23 mouse cellular contexts compared by ENCODE assay signal in the genomic region with DNA sequence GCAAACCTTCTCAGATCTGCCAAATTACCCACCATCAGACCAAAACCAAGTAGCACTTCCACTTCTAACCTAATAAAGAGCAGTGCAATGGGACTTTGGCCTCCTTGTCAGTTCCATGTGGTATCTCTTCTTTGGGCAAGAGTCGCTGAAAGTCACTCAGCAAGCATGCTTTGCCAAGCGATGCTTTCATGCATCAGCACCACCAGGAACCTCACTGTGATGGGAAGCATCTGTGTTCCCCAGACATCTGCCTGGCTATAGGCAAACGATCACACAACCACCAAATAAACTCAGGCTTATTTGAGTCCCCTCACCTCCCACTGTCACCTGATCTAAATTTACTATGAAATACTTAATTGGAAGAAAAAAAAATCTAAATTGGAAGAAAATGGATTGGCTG.
"Had no signal": no experiment of that assay in that cellular context is flagged by ENCODE, and none has a peak within 500 bp of the region (broad histone marks: within the 10 kb centered on the region; RNA-seq: fewer than 3 reads in every experiment).

No protein-coding gene starts in this region.

- H3K4me2 ChIP-seq: heart, embryonic 12.5 days; hindbrain, embryonic 13.5 days; hindbrain, embryonic 15.5 days; kidney, embryonic 15.5 days; limb, embryonic 13.5 days; limb, embryonic 15.5 days; liver, embryonic 12.5 days had no signal

- H3K4me3 ChIP-seq: heart, adult 2 months; heart, embryonic 10.5 days; heart, embryonic 12.5 days; hindbrain, embryonic 13.5 days; hindbrain, embryonic 15.5 days; kidney, embryonic 15.5 days; left cerebral cortex, adult 2 months; limb, embryonic 13.5 days; limb, embryonic 15.5 days; liver, embryonic 12.5 days had no signal

- DNase-seq: gastrocnemius, postnatal 14 days; gastrocnemius, postnatal 36 days; heart, adult 2 months; heart, postnatal 36 days; kidney, adult 11 months; kidney, adult 2 months; kidney, adult 9 months; kidney, postnatal 14 days; kidney, postnatal 36 days; layer of hippocampus, adult 9-11 months; layer of hippocampus, postnatal 36 days had no signal

- H3K9me3 ChIP-seq: heart, embryonic 10.5 days; heart, embryonic 12.5 days; hindbrain, embryonic 13.5 days; hindbrain, embryonic 15.5 days; kidney, embryonic 15.5 days; limb, embryonic 13.5 days; limb, embryonic 15.5 days; liver, embryonic 12.5 days had no signal

- H3K9ac ChIP-seq: heart, embryonic 12.5 days; hindbrain, embryonic 13.5 days; hindbrain, embryonic 15.5 days; kidney, embryonic 15.5 days; limb, embryonic 13.5 days; limb, embryonic 15.5 days; liver, embryonic 12.5 days; liver, embryonic 14.5 days had no signal

- H3K36me3 ChIP-seq: heart, embryonic 12.5 days; hindbrain, embryonic 13.5 days; hindbrain, embryonic 15.5 days; kidney, embryonic 15.5 days; limb, embryonic 15.5 days had no signal

- H3K27ac ChIP-seq: heart, adult 2 months; heart, embryonic 10.5 days; hindbrain, embryonic 13.5 days; hindbrain, embryonic 15.5 days; kidney, embryonic 15.5 days; kidney, postnatal 0 days; left cerebral cortex, adult 2 months; limb, embryonic 13.5 days; limb, embryonic 15.5 days; liver, embryonic 12.5 days; liver, embryonic 14.5 days had no signal

- H3K27me3 ChIP-seq: heart, embryonic 12.5 days; hindbrain, embryonic 13.5 days; hindbrain, embryonic 15.5 days; kidney, embryonic 15.5 days; limb, embryonic 13.5 days; limb, embryonic 15.5 days; liver, embryonic 12.5 days had no signal

- ATAC-seq: intestine, embryonic 16.5 days; liver, embryonic 12.5 days had no signal
